8 mouse cellular contexts compared by ENCODE assay signal in the genomic region with DNA sequence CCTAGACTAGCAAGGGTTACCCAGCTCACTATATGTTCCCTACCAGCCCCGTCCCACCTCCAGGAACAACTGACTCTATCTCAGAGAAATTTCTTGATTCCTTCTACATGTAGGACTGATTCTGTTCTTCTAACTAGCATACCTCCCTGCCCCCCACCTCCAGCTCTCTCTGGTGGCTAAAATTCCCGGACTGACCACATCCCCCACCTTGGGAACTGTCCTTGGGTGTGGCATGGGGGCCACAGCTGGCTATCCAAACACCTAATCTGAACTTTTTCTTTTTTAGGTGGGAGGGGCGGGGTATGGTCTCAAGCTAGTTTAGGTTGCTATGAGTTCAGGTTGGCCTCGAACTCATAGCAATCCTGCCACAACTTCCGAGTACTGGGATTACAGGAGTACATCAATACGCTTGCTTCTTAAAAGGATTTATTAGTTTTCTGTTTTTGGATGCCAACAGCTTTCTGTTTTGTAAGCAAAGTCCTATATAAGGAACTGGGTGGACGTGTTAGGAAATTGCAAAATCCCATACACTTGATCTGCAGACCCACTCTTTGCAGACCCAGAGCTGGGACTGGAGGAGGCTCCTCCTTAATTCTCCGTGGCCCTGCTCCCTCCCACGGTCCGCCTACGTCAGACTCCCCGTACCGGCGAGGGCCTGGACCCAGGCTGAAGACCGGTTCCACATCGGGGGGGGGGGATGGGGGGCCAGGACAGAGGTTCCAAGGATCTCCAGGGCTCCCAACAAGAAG. TPM values are rescaled to one million over a fixed set of nuclear protein-coding genes. Genes with fewer than 3 reads are reported as not detected.
DNase-seq lines count a peak whose midpoint lies in the region; ATAC-seq and TF ChIP-seq lines count a peak whose summit lies in the region.

No protein-coding gene starts in this region.

- H3K9me3 ChIP-seq in heart, embryonic 11.5 days (replicated peaks; ENCODE audit: control insufficient read depth, low read length), result no peaks in the 10 kb centered on the region
- H3K9me3 ChIP-seq in ES-Bruce4 (replicated peaks; ENCODE audit: control insufficient read depth, insufficient read depth, low read length, poor library complexity, severe bottlenecking), result no peaks in the 10 kb centered on the region
- H3K9me3 ChIP-seq in limb, embryonic 11.5 days (ENCODE audit: control insufficient read depth, low read length), result no peaks in the 10 kb centered on the region
- H3K9me3 ChIP-seq in neural tube, embryonic 14.5 days (ENCODE audit: control insufficient read depth, low read length), result no peaks in the 10 kb centered on the region

- peak overlapping the region; percentile 93 for H3K4me3 ChIP-seq in heart, embryonic 11.5 days (ENCODE audit: low read depth, low read length)
- peak overlapping the region; percentile 71 for H3K4me3 ChIP-seq in ES-Bruce4 (ENCODE audit: low read depth, low read length)
- peak overlapping the region; percentile 74 for H3K4me3 ChIP-seq in limb, embryonic 11.5 days (ENCODE audit: low read depth, low read length)
- H3K4me3 ChIP-seq in neural tube, embryonic 14.5 days (ENCODE audit: low read depth, low read length), result peak overlapping the region; percentile 84

- no peak for TF ChIP-seq EP300 in ES-Bruce4 (IDR thresholded peaks at IDR 0.05; ENCODE audit: insufficient read depth, low read depth, low read length)

- no peak for TF ChIP-seq CTCF in ES-Bruce4 (IDR thresholded peaks at IDR 0.05; ENCODE audit: low read depth, low read length)

- no peak for TF ChIP-seq POLR2A in ES-Bruce4 (IDR thresholded peaks at IDR 0.05; ENCODE audit: insufficient read depth, low read length)

- peak; percentile 70 for ATAC-seq in heart, embryonic 11.5 days (replicated peaks; ENCODE audit: insufficient number of reproducible peaks, low FRiP score, low TSS enrichment)
- peak; percentile 52 for ATAC-seq in erythroblast, adult 5-6 weeks (replicated peaks; ENCODE audit: low FRiP score, poor library complexity, severe bottlenecking)
- ATAC-seq in limb, embryonic 11.5 days (ENCODE audit: insufficient number of reproducible peaks, low FRiP score, low TSS enrichment, low read depth), result peak; percentile 85
- peak; percentile 77; the same call in 1 of the 2 replicates for ATAC-seq in neural tube, embryonic 14.5 days (ENCODE audit: low read depth)

- no peaks in the 10 kb centered on the region for H3K36me3 ChIP-seq in heart, embryonic 11.5 days (ENCODE audit: control insufficient read depth, insufficient read depth, low read length)
- H3K36me3 ChIP-seq in ES-Bruce4 (ENCODE audit: control insufficient read depth, insufficient read depth, low read length, poor library complexity, severe bottlenecking), result no peaks in the 10 kb centered on the region
- H3K36me3 ChIP-seq in limb, embryonic 11.5 days (ENCODE audit: control insufficient read depth, insufficient read depth, low read length), result no peaks in the 10 kb centered on the region
- no peaks in the 10 kb centered on the region for H3K36me3 ChIP-seq in neural tube, embryonic 14.5 days (ENCODE audit: control insufficient read depth, insufficient read depth, low read length)

- H3K4me1 ChIP-seq in heart, embryonic 11.5 days (ENCODE audit: control insufficient read depth, insufficient read depth, low read length), result peaks cover 35% of the 10 kb centered on the region
- no peaks in the 10 kb centered on the region for H3K4me1 ChIP-seq in ES-Bruce4 (ENCODE audit: control insufficient read depth, insufficient read depth, low read length)
- H3K4me1 ChIP-seq in limb, embryonic 11.5 days (ENCODE audit: control insufficient read depth, insufficient read depth, low read length), result 0 out of 2 replicates have a peak, but pooled peaks cover 7% of the 10 kb centered on the region
- H3K4me1 ChIP-seq in neural tube, embryonic 14.5 days (ENCODE audit: control insufficient read depth, insufficient read depth, low read length), result peaks cover 17% of the 10 kb centered on the region; the same call in 1 of the 2 replicates

- intact Hi-C loops in heart, postnatal 36 days (cut with DNase I), result loop anchor here (2.0 to 5.0 kb wide), 2 partner anchors 19 to 141 kb away; a partner anchor contains a TSS
- intact Hi-C loops in left cerebral cortex, postnatal 36 days (cut with DNase I), result loop anchor here (10.0 kb wide), 1 partner anchor 153 kb away; no protein-coding TSS in a partner anchor

- WGBS in heart, embryonic 11.5 days (ENCODE audit: insufficient replicate concordance), result 16% methylated on average over 16 of the region's 16 CpGs
- 20% methylated on average over 16 of the region's 16 CpGs for WGBS in limb, embryonic 11.5 days
- 19% methylated on average over 16 of the region's 16 CpGs for WGBS in neural tube, embryonic 14.5 days

- DNase-seq in heart, postnatal 36 days, result no peak
- DNase-seq in limb, embryonic 11.5 days (ENCODE audit: low spot score), result no peak
- DNase-seq in T-cell, adult 2 months (ENCODE audit: low spot score), result no peak
- no peak for DNase-seq in left cerebral cortex, postnatal 36 days (ENCODE audit: low spot score in 2 of 2)

- H3K9ac ChIP-seq in heart, embryonic 11.5 days (ENCODE audit: low read depth, low read length), result peak overlapping the region; percentile 82
- H3K9ac ChIP-seq in ES-Bruce4 (ENCODE audit: low read depth, poor library complexity, severe bottlenecking), result peak overlapping the region; percentile 46
- H3K9ac ChIP-seq in limb, embryonic 11.5 days (ENCODE audit: low read length), result peak overlapping the region; percentile 74
- H3K9ac ChIP-seq in neural tube, embryonic 14.5 days (replicated peaks; ENCODE audit: low read depth, low read length), result peak overlapping the region; percentile 76

- no peaks in the 10 kb centered on the region for H3K27me3 ChIP-seq in heart, embryonic 11.5 days (ENCODE audit: control insufficient read depth, insufficient read depth, low read length)
- no peaks in the 10 kb centered on the region for H3K27me3 ChIP-seq in ES-Bruce4 (ENCODE audit: control insufficient read depth, insufficient read depth, low read length, poor library complexity, severe bottlenecking)
- no peaks in the 10 kb centered on the region for H3K27me3 ChIP-seq in limb, embryonic 11.5 days (ENCODE audit: control insufficient read depth, insufficient read depth, low read length)
- H3K27me3 ChIP-seq in neural tube, embryonic 14.5 days (ENCODE audit: control insufficient read depth, insufficient read depth, low read length), result no peaks in the 10 kb centered on the region

- peak overlapping the region; percentile 82; the same call in 1 of the 2 replicates for H3K27ac ChIP-seq in heart, embryonic 11.5 days (ENCODE audit: low read depth, low read length)
- no peak overlapping the region; the same call in 1 of the 2 replicates for H3K27ac ChIP-seq in ES-Bruce4 (ENCODE audit: insufficient read depth, low read length)
- H3K27ac ChIP-seq in limb, embryonic 11.5 days (replicated peaks; ENCODE audit: low read depth, low read length), result no peak overlapping the region
- H3K27ac ChIP-seq in neural tube, embryonic 14.5 days (ENCODE audit: low read depth, low read length), result peak overlapping the region; percentile 82

- peak overlapping the region; percentile 58 for H3K4me2 ChIP-seq in heart, embryonic 11.5 days
- H3K4me2 ChIP-seq in limb, embryonic 11.5 days (ENCODE audit: low read depth, severe bottlenecking), result peak overlapping the region; percentile 28; the same call in 1 of the 2 replicates
- H3K4me2 ChIP-seq in neural tube, embryonic 14.5 days (ENCODE audit: low read depth, low read length), result peak overlapping the region; percentile 42

RNA-seq across cellular contexts. Expression of a gene that starts 0.8 kb away (rescaled TPM):
- 69.8 and 74.4 TPM in 2 replicates for polyA plus RNA-seq in heart, embryonic 11.5 days (2014; fragmentation: Nextera tagmentation; extraction: Ambion mirVana)
- 100 to 1,000 TPM; 273 to 286 TPM for total RNA-seq in heart, postnatal 36 days (2021)
- polyA plus RNA-seq in ES-Bruce4 (2011; ENCODE audit: insufficient read depth, insufficient read length, low read depth, missing spikeins), result 37.6 and 43.9 TPM in 2 replicates
- 3.1 and 4.4 TPM in 2 replicates for total RNA-seq in erythroblast, adult 5-6 weeks (2015; ENCODE audit: low replicate concordance)
- 3.1 and 6.9 TPM in 2 replicates for total RNA-seq in erythroblast, adult 5-6 weeks (2017; ENCODE audit: low replicate concordance)
- polyA plus RNA-seq in limb, embryonic 11.5 days (2014; fragmentation: Nextera tagmentation; extraction: Ambion mirVana), result 23.0 and 24.4 TPM in 2 replicates
- 25.3 and 26.9 TPM in 2 replicates for polyA plus RNA-seq in neural tube, embryonic 14.5 days (2014; fragmentation: Nextera tagmentation; extraction: Ambion mirVana)
- total RNA-seq in left cerebral cortex, postnatal 36 days (2021), result 10 to 100 TPM; 56.5 to 60.1 TPM

Comparison
In these comparisons a context has a peak if more than half of its experiments do, and no peak if none do; other contexts are left out.
1. H3K27ac ChIP-seq: peak in heart, embryonic 11.5 days (single experiment) and neural tube, embryonic 14.5 days (single experiment); none in ES-Bruce4 (single experiment) and limb, embryonic 11.5 days (single experiment).
2. Peak in every context shown above with its lines, with median percentiles within 50 percentile points of each other: ATAC-seq, H3K4me2 ChIP-seq, H3K4me3 ChIP-seq and H3K9ac ChIP-seq.